Mouse (Mus musculus) hindbrain, embryonic 14.5 days (tissue): Measurements from ENCODE around the gene Ogfod3. TPM values are rescaled to one million over a fixed set of nuclear protein-coding genes. Genes with fewer than 3 reads are reported as not detected.

ENCODE experiments used
- ATAC-seq: fragments of 200-750 bp; cut with Nextera tagmentation; 2 replicates; pipeline ENCODE4 v1.8.0; 2017; ENCODE audit warnings: moderate number of reproducible peaks, mild to moderate bottlenecking, moderate TSS enrichment, moderate library complexity; ENCODE audit not compliant: low FRiP score
- DNase-seq: peaks from one replicate; pipeline ENCODE4 v3.0.0-alpha.2; 2015; ENCODE audit warnings: low spot score
- H3K27ac ChIP-seq: fragments of 300-500 bp; sonication (generic); 2 replicates; pipeline ENCODE4 v1.5.1; 2014; ENCODE audit warnings: mild to moderate bottlenecking, moderate library complexity
- H3K27me3 ChIP-seq: fragments of 300-500 bp; sonication (generic); 2 replicates; pipeline ENCODE4 v1.6.1; 2014; ENCODE audit warnings: mild to moderate bottlenecking, low read length, mixed read lengths; ENCODE audit not compliant: control insufficient read depth, insufficient read depth
- H3K36me3 ChIP-seq: fragments of 300-500 bp; sonication (generic); replicated peaks from 2 replicates; pipeline ENCODE4 v1.6.1; 2014; ENCODE audit not compliant: control insufficient read depth, insufficient read depth
- H3K4me1 ChIP-seq: fragments of 300-500 bp; sonication (generic); replicated peaks from 2 replicates; pipeline ENCODE4 v1.6.1; 2014; ENCODE audit warnings: antibody characterized with exemption, low read length, mixed read lengths; ENCODE audit not compliant: control insufficient read depth, insufficient read depth
- H3K4me2 ChIP-seq: fragments of 300-500 bp; sonication (generic); replicated peaks from 2 replicates; pipeline ENCODE4 v1.6.1; 2014; ENCODE audit warnings: mild to moderate bottlenecking, moderate library complexity
- H3K4me3 ChIP-seq: fragments of 300-500 bp; sonication (generic); replicated peaks from 2 replicates; pipeline ENCODE4 v1.5.1; 2014; ENCODE audit warnings: mild to moderate bottlenecking, low read length
- H3K9ac ChIP-seq: fragments of 300-500 bp; sonication (generic); 2 replicates; pipeline ENCODE4 v1.6.1; 2014
- H3K9me3 ChIP-seq: fragments of 300-500 bp; sonication (generic); 2 replicates; pipeline ENCODE4 v1.6.1; 2016; ENCODE audit warnings: low read length; ENCODE audit not compliant: control insufficient read depth
- WGBS: fragments of 180-500 bp; shearing (Covaris S2); extraction: QIAGEN DNeasy Blood & Tissue Kit; methylation state at CpG from one replicate; pipeline ENCODE4 v1.1.7; 2014; 5-methylcytosine and 5-hydroxymethylcytosine counted together
- polyA plus RNA-seq: library from polyadenylated mRNA; unstranded; fragments of >200 nt; fragmentation: Nextera tagmentation; extraction: Ambion mirVana; gene quantifications from 2 replicates; pipeline ENCODE4 v1.2.1, GENCODE M21; 2014

Gene Ogfod3
- polyA plus RNA-seq, 1 experiment from 2014 or later, result 30.3 TPM

- no peak for DNase-seq
- Histone ChIP-seq H3K27ac (no peak overlapping the region), H3K9ac (no peak overlapping the region), H3K4me3 (no peak overlapping the region), H3K9me3 (no peaks in the 10 kb centered on the region), H3K27me3 (no peaks in the 10 kb centered on the region), H3K4me2 (no peak overlapping the region), H3K4me1 (no peaks in the 10 kb centered on the region), H3K36me3 (no peaks in the 10 kb centered on the region)
- WGBS, result 94% methylated on average over 4 of the region's 4 CpGs
- no peak for ATAC-seq
Observed at GRCm38 (mm10) chr11:121163751-121164150, 40.8 kb downstream of the Ogfod3 start.

DNA sequence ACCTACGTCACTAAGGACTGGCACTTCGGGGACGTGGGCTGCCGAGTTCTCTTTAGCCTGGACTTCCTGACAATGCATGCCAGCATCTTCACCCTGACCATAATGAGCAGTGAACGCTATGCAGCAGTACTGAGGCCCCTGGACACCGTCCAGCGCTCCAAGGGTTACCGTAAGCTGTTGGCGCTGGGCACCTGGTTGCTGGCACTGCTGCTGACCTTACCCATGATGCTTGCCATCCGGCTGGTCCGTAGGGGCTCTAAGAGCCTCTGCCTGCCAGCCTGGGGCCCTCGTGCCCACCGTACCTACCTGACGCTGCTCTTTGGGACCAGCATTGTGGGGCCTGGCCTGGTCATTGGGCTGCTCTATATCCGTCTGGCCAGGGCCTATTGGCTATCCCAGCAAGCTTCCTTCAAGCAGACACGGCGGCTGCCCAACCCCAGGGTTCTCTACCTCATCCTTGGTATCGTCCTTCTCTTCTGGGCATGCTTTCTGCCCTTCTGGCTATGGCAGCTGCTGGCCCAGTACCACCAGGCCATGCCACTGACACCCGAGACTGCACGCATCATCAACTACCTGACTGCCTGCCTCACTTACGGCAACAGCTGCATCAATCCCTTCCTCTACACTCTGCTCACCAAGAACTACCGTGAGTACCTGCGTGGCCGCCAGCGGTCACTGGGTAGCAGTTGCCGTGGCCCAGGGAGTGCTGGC lies 43.7 kb downstream of the Ogfod3 start:
- ATAC-seq (no peak), DNase-seq (no peak)
- WGBS, result 94% methylated on average over 26 of the region's 26 CpGs
- no peaks in the 10 kb centered on the region for H3K9me3 ChIP-seq
- H3K4me1 ChIP-seq, result peaks cover 9% of the 10 kb centered on the region
- H3K36me3 ChIP-seq, result no peaks in the 10 kb centered on the region
- no peak overlapping the region for H3K4me3 ChIP-seq
- no peak overlapping the region for H3K4me2 ChIP-seq
- no peak overlapping the region for H3K27ac ChIP-seq
- no peak overlapping the region for H3K9ac ChIP-seq
- H3K27me3 ChIP-seq, result peaks cover 24% of the 10 kb centered on the region

DNA sequence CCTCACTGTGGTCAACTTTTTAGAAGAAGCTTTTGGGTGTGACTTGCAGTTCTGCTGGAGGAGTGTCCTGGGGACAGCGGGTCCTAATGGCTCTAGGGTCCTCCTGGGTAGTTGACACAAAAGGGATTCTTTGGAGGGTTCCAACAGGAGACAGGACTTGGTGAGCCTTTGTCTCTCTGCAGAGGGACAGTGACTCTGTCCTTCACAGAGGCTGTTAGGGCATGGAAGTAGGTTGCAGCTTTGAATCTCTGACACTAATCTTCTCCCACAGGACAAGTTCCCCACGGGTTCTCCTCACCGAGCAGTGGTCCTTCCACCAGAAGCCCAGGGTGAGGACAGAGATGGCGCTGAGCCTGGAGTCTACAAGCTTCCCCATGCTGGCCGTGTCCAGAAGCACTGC lies 44.5 kb downstream of the Ogfod3 start, which contains the start of gene Uts2r:
Uts2r (plus strand) TSS at position 301 of the 400 bp plus-strand sequence.
- no peak for ATAC-seq
- Histone ChIP-seq H3K27ac (no peak within 1 kb of the TSS), H3K9me3 (no peaks in the 10 kb centered on the region), H3K4me3 (no peak within 1 kb of the TSS), H3K9ac (no peak within 1 kb of the TSS), H3K4me1 (peaks cover 9% of the 10 kb centered on the region), H3K4me2 (no peak within 1 kb of the TSS), H3K27me3 (peaks cover 24% of the 10 kb centered on the region), H3K36me3 (no peaks in the 10 kb centered on the region)
- no peak for DNase-seq
- 84% methylated on average over 5 of the region's 5 CpGs for WGBS

- Histone ChIP-seq H3K27ac (no peak overlapping the region), H3K4me1 (peaks cover 21% of the 10 kb centered on the region), H3K9ac (peak overlapping the region; percentile 53), H3K4me2 (peak overlapping the region; percentile 88), H3K36me3 (no peaks in the 10 kb centered on the region), H3K4me3 (peak overlapping the region; percentile 36), H3K9me3 (no peaks in the 10 kb centered on the region), H3K27me3 (peaks cover 24% of the 10 kb centered on the region)
- WGBS, result under 1% methylated on average over 45 of the region's 45 CpGs
- ATAC-seq, result peak; percentile 21; the same call in 1 of the 2 replicates
- peak; percentile 46 for DNase-seq
Observed at GRCm38 (mm10) chr11:121156411-121156891, 48.1 kb downstream of the Ogfod3 start.

GRCm38 (mm10) chr11:121154203-121154602 lies 50.3 kb downstream of the Ogfod3 start:
- no peaks in the 10 kb centered on the region for H3K36me3 ChIP-seq
- peaks cover 24% of the 10 kb centered on the region for H3K27me3 ChIP-seq
- WGBS, result 18% methylated on average over 4 of the region's 4 CpGs
- no peak overlapping the region for H3K9ac ChIP-seq
- ATAC-seq, result no peak
- H3K27ac ChIP-seq, result 0 out of 2 replicates have a peak overlapping the region, but pooled peaks have one; percentile 26
- no peak overlapping the region for H3K4me3 ChIP-seq
- no peak for DNase-seq
- H3K4me1 ChIP-seq, result peaks cover 21% of the 10 kb centered on the region
- no peak overlapping the region for H3K4me2 ChIP-seq
- no peaks in the 10 kb centered on the region for H3K9me3 ChIP-seq

- ATAC-seq, result no peak
- WGBS, result 83% methylated on average over 3 of the region's 3 CpGs
- H3K4me3 ChIP-seq, result no peak overlapping the region
Observed at GRCm38 (mm10) chr11:121148193-121148592, 56.3 kb downstream of the Ogfod3 start.

DNA sequence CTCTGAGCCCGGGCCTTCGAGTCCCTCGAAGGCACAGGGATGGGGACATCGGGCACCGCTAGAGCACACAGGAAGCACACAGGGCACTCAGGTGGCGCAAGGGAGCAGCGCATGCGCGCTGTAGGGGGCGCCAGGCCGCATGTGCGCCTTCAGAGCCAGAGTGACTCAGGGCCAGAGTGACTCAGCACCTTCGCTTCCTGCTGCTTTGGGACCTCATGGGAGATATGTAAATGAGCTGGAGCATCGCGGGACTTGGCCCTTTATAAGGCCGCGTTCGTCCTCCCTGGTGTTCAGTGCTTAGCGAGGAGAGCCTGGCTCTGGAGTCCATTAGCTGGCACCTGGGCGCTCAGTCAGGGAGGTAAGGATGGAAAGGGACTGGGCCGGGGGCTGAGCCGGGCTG lies 58.6 kb downstream of the Ogfod3 start, which contains the start of gene Tex19.1:
Tex19.1 (plus strand) TSS at position 279 of the 400 bp plus-strand sequence.
- Histone ChIP-seq H3K36me3 (no peaks in the 10 kb centered on the region), H3K27me3 (no peaks in the 10 kb centered on the region), H3K4me3 (no peak within 1 kb of the TSS), H3K27ac (no peak within 1 kb of the TSS), H3K4me1 (no peaks in the 10 kb centered on the region), H3K4me2 (no peak within 1 kb of the TSS), H3K9me3 (no peaks in the 10 kb centered on the region), H3K9ac (no peak within 1 kb of the TSS)
- WGBS, result 91% methylated on average over 22 of the region's 22 CpGs
- ATAC-seq (no peak), DNase-seq (no peak)

More at GRCm38 (mm10) chr11:121148193-121148592, 56.3 kb downstream of the Ogfod3 start:
- H3K9me3 ChIP-seq, result no peaks in the 10 kb centered on the region
- H3K36me3 ChIP-seq, result no peaks in the 10 kb centered on the region
- no peaks in the 10 kb centered on the region for H3K4me1 ChIP-seq
- H3K4me2 ChIP-seq, result no peak overlapping the region
- H3K9ac ChIP-seq, result no peak overlapping the region
- no peak overlapping the region for H3K27ac ChIP-seq
- no peak for DNase-seq
- H3K27me3 ChIP-seq, result no peaks in the 10 kb centered on the region

GRCm38 (mm10) chr11:121143325-121144015 lies 61.0 kb downstream of the Ogfod3 start:
- Histone ChIP-seq H3K4me3 (no peak overlapping the region), H3K9me3 (no peaks in the 10 kb centered on the region), H3K27me3 (no peaks in the 10 kb centered on the region), H3K27ac (no peak overlapping the region), H3K4me2 (no peak overlapping the region), H3K36me3 (no peaks in the 10 kb centered on the region), H3K4me1 (no peaks in the 10 kb centered on the region), H3K9ac (no peak overlapping the region)
- DNase-seq (no peak), ATAC-seq (no peak)
- whole genome bisulfite sequencing, result 77% methylated on average over 9 of the region's 9 CpGs

DNA sequence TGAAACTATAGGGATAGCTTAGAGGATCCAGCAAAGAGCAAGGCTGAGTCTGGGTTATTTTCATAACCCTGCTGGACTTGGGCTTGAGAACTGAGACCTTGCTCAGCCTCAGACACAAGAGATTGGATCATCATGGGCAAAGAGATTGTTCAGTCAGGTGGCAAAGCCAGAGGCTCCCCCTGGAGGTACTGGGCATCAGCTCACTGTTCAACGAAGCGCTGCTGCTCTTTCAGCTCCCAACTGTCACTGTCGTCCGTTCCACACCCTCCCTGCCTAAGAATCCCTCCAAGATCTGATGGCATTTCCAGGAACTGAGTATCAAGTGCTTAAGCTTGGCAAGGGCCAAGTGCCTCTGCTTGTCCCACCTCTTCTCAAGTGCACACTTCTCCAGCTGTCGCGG lies 65.8 kb downstream of the Ogfod3 start:
- no peak overlapping the region for H3K27ac ChIP-seq
- H3K36me3 ChIP-seq, result no peaks in the 10 kb centered on the region
- no peak for DNase-seq
- no peak overlapping the region for H3K9ac ChIP-seq
- H3K4me1 ChIP-seq, result no peaks in the 10 kb centered on the region
- no peak overlapping the region for H3K4me3 ChIP-seq
- no peaks in the 10 kb centered on the region for H3K27me3 ChIP-seq
- no peaks in the 10 kb centered on the region for H3K9me3 ChIP-seq
- WGBS, result 50% methylated on average over 6 of the region's 6 CpGs
- H3K4me2 ChIP-seq, result no peak overlapping the region
- ATAC-seq, result no peak
